In the genomic region with DNA sequence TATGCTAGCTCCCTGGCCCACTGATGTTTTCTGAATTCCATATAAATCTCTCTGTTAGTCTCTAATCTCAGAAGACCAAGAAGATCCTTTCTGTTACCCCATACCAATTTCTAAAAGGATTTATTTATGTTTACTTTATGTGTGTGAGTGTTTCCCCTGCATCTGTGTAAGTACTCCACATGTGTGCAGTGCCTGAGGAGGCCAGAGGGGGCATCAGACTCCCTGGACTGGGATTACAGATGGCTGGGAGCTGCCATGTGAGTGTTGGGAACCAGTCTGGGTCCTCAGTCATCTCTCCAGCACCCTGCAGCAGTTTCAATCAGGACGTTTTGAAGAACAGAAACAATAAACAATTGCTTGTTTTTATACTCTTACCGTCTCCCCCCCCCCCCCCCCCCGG, we compare ENCODE assay signal across 29 mouse cellular contexts. TPM values are rescaled to one million over a fixed set of nuclear protein-coding genes. Genes with fewer than 3 reads are reported as not detected.
DNase-seq lines count a peak whose midpoint lies in the region; ATAC-seq and TF ChIP-seq lines count a peak whose summit lies in the region.
"Had no signal": no experiment of that assay in that cellular context is flagged by ENCODE, and none has a peak within 500 bp of the region (broad histone marks: within the 10 kb centered on the region; RNA-seq: fewer than 3 reads in every experiment).

No protein-coding gene starts in this region.

- ATAC-seq in lung, embryonic 14.5 days (ENCODE audit: insufficient read depth) = no peak
- no peak for ATAC-seq in hindbrain, embryonic 12.5 days (ENCODE audit: low FRiP score)
- ATAC-seq: forebrain, embryonic 15.5 days; midbrain, embryonic 15.5 days had no signal

- intact Hi-C loops in heart, postnatal 14 days (cut with DNase I) = loop anchor here (5.0 kb wide), 1 partner anchor 326 kb away; no protein-coding TSS in a partner anchor

- no peak overlapping the region for H3K4me2 ChIP-seq in lung, embryonic 14.5 days
- no peak overlapping the region for H3K4me2 ChIP-seq in hindbrain, embryonic 12.5 days (replicated peaks)
- H3K4me2 ChIP-seq: embryonic facial prominence, embryonic 12.5 days; forebrain, embryonic 15.5 days; heart, embryonic 15.5 days; hindbrain, embryonic 13.5 days; kidney, embryonic 15.5 days; liver, embryonic 13.5 days; midbrain, embryonic 15.5 days; stomach, embryonic 15.5 days had no signal

- H3K9me3 ChIP-seq in lung, embryonic 14.5 days (ENCODE audit: low read depth, low read length) = no peaks in the 10 kb centered on the region
- H3K9me3 ChIP-seq in hindbrain, embryonic 12.5 days (replicated peaks) = no peaks in the 10 kb centered on the region
- H3K9me3 ChIP-seq: embryonic facial prominence, embryonic 12.5 days; forebrain, embryonic 15.5 days; heart, embryonic 10.5 days; heart, embryonic 15.5 days; hindbrain, embryonic 13.5 days; kidney, embryonic 15.5 days; liver, embryonic 13.5 days; midbrain, embryonic 15.5 days; stomach, embryonic 15.5 days had no signal

- H3K9ac ChIP-seq in lung, embryonic 14.5 days = no peak overlapping the region
- no peak overlapping the region for H3K9ac ChIP-seq in hindbrain, embryonic 12.5 days
- H3K9ac ChIP-seq: embryonic facial prominence, embryonic 12.5 days; forebrain, embryonic 15.5 days; heart, embryonic 15.5 days; hindbrain, embryonic 13.5 days; kidney, embryonic 15.5 days; liver, embryonic 13.5 days; midbrain, embryonic 15.5 days; stomach, embryonic 15.5 days had no signal

- peak; percentile 21; the same call in 1 of the 2 replicates for TF ChIP-seq CTCF in lung, embryonic 14.5 days (IDR thresholded peaks at IDR 0.05; ENCODE audit: low read depth)

- no peak overlapping the region for H3K27ac ChIP-seq in lung, embryonic 14.5 days (ENCODE audit: low read depth)
- no peak overlapping the region for H3K27ac ChIP-seq in hindbrain, embryonic 12.5 days
- H3K27ac ChIP-seq: embryonic facial prominence, embryonic 12.5 days; forebrain, embryonic 15.5 days; heart, embryonic 10.5 days; heart, embryonic 15.5 days; hindbrain, embryonic 13.5 days; kidney, embryonic 15.5 days; liver, embryonic 13.5 days; midbrain, embryonic 15.5 days; stomach, embryonic 15.5 days had no signal

- no peaks in the 10 kb centered on the region for H3K27me3 ChIP-seq in lung, embryonic 14.5 days (ENCODE audit: insufficient read depth, low read length)
- H3K27me3 ChIP-seq in hindbrain, embryonic 12.5 days = no peaks in the 10 kb centered on the region
- H3K27me3 ChIP-seq: embryonic facial prominence, embryonic 12.5 days; forebrain, embryonic 15.5 days; heart, embryonic 15.5 days; hindbrain, embryonic 13.5 days; kidney, embryonic 15.5 days; liver, embryonic 13.5 days; midbrain, embryonic 15.5 days; stomach, embryonic 15.5 days had no signal

- H3K4me1 ChIP-seq in lung, embryonic 14.5 days (ENCODE audit: insufficient read depth) = no peaks in the 10 kb centered on the region
- no peaks in the 10 kb centered on the region for H3K4me1 ChIP-seq in hindbrain, embryonic 12.5 days
- H3K4me1 ChIP-seq: embryonic facial prominence, embryonic 12.5 days; forebrain, embryonic 15.5 days; hindbrain, embryonic 13.5 days; liver, embryonic 13.5 days; midbrain, embryonic 15.5 days; stomach, embryonic 15.5 days had no signal

- peak; percentile 67 for DNase-seq in heart, adult 11 months
- DNase-seq in heart, postnatal 14 days = no peak
- no peak for DNase-seq in lung, embryonic 14.5 days
- no peak for DNase-seq in lung, adult 18-20 months
- DNase-seq in thymus, postnatal 4 days = peak; percentile 12
- DNase-seq in thymus, postnatal 14 days = no peak
- DNase-seq: adrenal gland, postnatal 14 days; cerebellum, adult 11 months; cerebellum, adult 9-10 months; cerebellum, postnatal 36 days; embryo, embryonic 11 days; heart, postnatal 36 days; kidney, adult 18-20 months; kidney, postnatal 25 days; left cerebral cortex, postnatal 4 days; liver, embryonic 13.5 days; right cerebral cortex, postnatal 25 days; thymus, adult 18-20 months; thymus, postnatal 36 days had no signal

- H3K36me3 ChIP-seq in lung, embryonic 14.5 days (ENCODE audit: insufficient read depth) = peaks cover 15% of the 10 kb centered on the region; the same call in 1 of the 2 replicates
- H3K36me3 ChIP-seq in hindbrain, embryonic 12.5 days = peaks cover 38% of the 10 kb centered on the region

- no peak overlapping the region for H3K4me3 ChIP-seq in lung, embryonic 14.5 days (ENCODE audit: low read depth, low read length)
- no peak overlapping the region for H3K4me3 ChIP-seq in hindbrain, embryonic 12.5 days
- H3K4me3 ChIP-seq: embryonic facial prominence, embryonic 12.5 days; forebrain, embryonic 15.5 days; heart, embryonic 10.5 days; heart, embryonic 15.5 days; hindbrain, embryonic 13.5 days; kidney, embryonic 15.5 days; liver, embryonic 13.5 days; midbrain, embryonic 15.5 days; stomach, embryonic 15.5 days had no signal

- WGBS in lung, embryonic 14.5 days = 65% methylated on average over 3 of the region's 3 CpGs
- 61% methylated on average over 3 of the region's 3 CpGs for WGBS in hindbrain, embryonic 12.5 days

RNA-seq across cellular contexts. Expression of gene Exd2, which starts 20.5 kb away (rescaled TPM):
- 10 to 100 TPM; 11.2 to 12.7 TPM for total RNA-seq in heart, postnatal 14 days (2021)
- 28.5 and 29.5 TPM in 2 replicates for polyA plus RNA-seq in lung, embryonic 14.5 days (2014; fragmentation: Nextera tagmentation; extraction: Ambion mirVana)
- polyA plus RNA-seq in hindbrain, embryonic 12.5 days (2016; fragmentation: Nextera tagmentation; extraction: Ambion mirVana) = 51.0 and 52.4 TPM in 2 replicates

RNA-seq across cellular contexts. Expression of gene Galnt16, which starts 34.7 kb away (rescaled TPM):
- 1 to 10 TPM; 7.1 to 7.6 TPM for total RNA-seq in heart, postnatal 14 days (2021)
- polyA plus RNA-seq in lung, embryonic 14.5 days (2014; fragmentation: Nextera tagmentation; extraction: Ambion mirVana) = 4.8 and 6.7 TPM in 2 replicates
- polyA plus RNA-seq in hindbrain, embryonic 12.5 days (2016; fragmentation: Nextera tagmentation; extraction: Ambion mirVana) = 21.1 and 22.3 TPM in 2 replicates
- total RNA-seq: neutrophil, adult 5-6 weeks had no signal

RNA-seq across cellular contexts. Expression of gene Dcaf5, which starts 47.0 kb away (rescaled TPM):
- 10 to 100 TPM; 31.0 to 34.1 TPM for total RNA-seq in heart, postnatal 14 days (2021)
- 9.9 and 10.7 TPM in 2 replicates for polyA plus RNA-seq in lung, embryonic 14.5 days (2014; fragmentation: Nextera tagmentation; extraction: Ambion mirVana)
- 28.1 and 30.5 TPM in 2 replicates for polyA plus RNA-seq in hindbrain, embryonic 12.5 days (2016; fragmentation: Nextera tagmentation; extraction: Ambion mirVana)

Comparison
In these comparisons a context has a peak if more than half of its experiments do, and no peak if none do; other contexts are left out.
1. DNase-seq: peak in heart, adult 11 months (single experiment) and thymus, postnatal 4 days (single experiment); none in heart, postnatal 14 days (0 of 2), lung, embryonic 14.5 days (single experiment), lung, adult 18-20 months (0 of 2) and thymus, postnatal 14 days (single experiment).